Mouse (Mus musculus) adipose tissue, adult 10 weeks (tissue): ENCODE data around the gene Ubxn4. TPM values are rescaled to one million over a fixed set of nuclear protein-coding genes. Genes with fewer than 3 reads are reported as not detected.

Source experiments
- polyA plus RNA-seq: library from polyadenylated mRNA; stranded (reverse); fragments of 350-450 nt; fragmentation: Illumina TruSeq; extraction: RNeasy Lipid Tissue Mini Kit (QIAGEN cat#74804); gene quantifications from one replicate; pipeline ENCODE4 v1.2.3, GENCODE M21; 2014; ENCODE audit warnings: low read depth, low replicate concordance

The Ubxn4 gene
- polyA plus RNA-seq, result 55.8 TPM

DNA sequence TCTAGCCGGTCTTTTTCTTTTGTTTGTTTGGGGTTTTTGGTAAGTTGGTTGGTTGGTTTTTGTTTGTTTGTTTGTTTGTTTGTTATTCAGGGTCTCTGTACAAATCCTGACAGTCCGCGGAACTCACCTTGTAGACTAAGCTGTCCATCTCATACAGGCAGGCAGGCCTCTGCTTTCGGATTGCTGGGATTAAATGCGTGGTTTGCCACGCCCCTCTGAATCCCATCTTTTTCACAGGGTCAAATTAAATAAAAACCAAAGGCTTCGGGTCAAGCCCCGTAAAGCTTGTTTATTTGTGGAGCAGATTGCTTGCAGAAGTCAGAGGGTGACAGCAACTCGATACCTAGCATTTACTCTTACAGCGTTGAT lies at the start of gene Ubxn4:
Gene Ubxn4, plus strand, starts transcription at position 338 of the 369 bp plus-strand sequence.

DNA sequence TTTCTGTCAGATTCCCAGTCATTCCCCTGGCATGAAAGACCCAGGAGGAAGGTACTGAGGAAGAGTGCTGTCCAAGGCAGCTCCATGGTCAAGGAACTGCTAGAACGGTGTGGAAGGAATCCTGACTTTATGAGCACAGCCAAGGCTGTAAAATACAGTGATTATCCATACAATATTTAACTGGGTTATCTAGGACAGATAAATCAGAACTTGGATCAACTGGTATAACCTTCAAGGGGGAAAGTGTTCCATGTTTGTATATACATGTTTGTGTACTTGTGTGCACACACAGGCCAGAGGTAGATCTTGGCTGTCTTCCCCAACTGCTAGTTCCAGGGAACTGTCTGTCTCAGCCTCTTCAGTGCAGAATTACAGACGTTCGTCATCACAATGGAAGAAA lies 84.5 kb downstream of the Ubxn4 start, which contains the start of gene Lct:
Gene Lct, minus strand, starts transcription at position 101 of the 400 bp plus-strand sequence.

Other genes starting within 250 kb of the Ubxn4 start
- gene Zranb3, start 140.9 kb upstream of the Ubxn4 start, polyA plus RNA-seq, result 3.1 TPM
- 44.3 TPM for gene R3hdm1, start 140.7 kb upstream of the Ubxn4 start, polyA plus RNA-seq
- 0.66 TPM for gene Lct, start 84.4 kb downstream of the Ubxn4 start, polyA plus RNA-seq
- gene Mcm6, start 115.7 kb downstream of the Ubxn4 start, polyA plus RNA-seq, result 9.9 TPM
- gene Dars, start 173.4 kb downstream of the Ubxn4 start, polyA plus RNA-seq, result 51.9 TPM